Mouse (Mus musculus) MEL (cell line): Measurements from ENCODE around the gene Aldh5a1.

ENCODE experiments used
- CTCF ChIP-seq, 3 experiments: IDR thresholded peaks in 2 of 3; conservative IDR thresholded peaks in 1 of 3; 2 replicates each; pipeline ENCODE4 v1.5.1; 2011 to 2012; ENCODE audit warnings: low read length in 3 of 3, low read depth in 2 of 3, mild to moderate bottlenecking in 2 of 3, improper control_type of control experiment in 1 of 3, inconsistent platforms in 1 of 3, mixed read lengths in 1 of 3, moderate library complexity in 1 of 3; ENCODE audit not compliant: control insufficient read depth in 1 of 3, insufficient read depth in 1 of 3, poor library complexity in 1 of 3, severe bottlenecking in 1 of 3
- JUND ChIP-seq: IDR thresholded peaks from 2 replicates; pipeline ENCODE4 v1.6.1; 2011; ENCODE audit warnings: low read depth, mild to moderate bottlenecking, improper control_type of control experiment, low read length
- NRF1 ChIP-seq: IDR thresholded peaks from 2 replicates; pipeline ENCODE4 v1.6.1; 2014; ENCODE audit warnings: low read depth, mild to moderate bottlenecking, inconsistent platforms, low read length, improper control_type of control experiment, moderate library complexity; ENCODE audit not compliant: poor library complexity, insufficient read depth, severe bottlenecking
- POLR2A ChIP-seq, 2 experiments: IDR thresholded peaks; 2 replicates each; pipeline ENCODE4 v1.6.1; 2011 to 2012; ENCODE audit warnings: low read length in 2 of 2, mild to moderate bottlenecking in 2 of 2, control low read depth in 1 of 2, improper control_type of control experiment in 1 of 2, low read depth in 1 of 2, moderate library complexity in 1 of 2; ENCODE audit not compliant: control insufficient read depth in 1 of 2, insufficient read depth in 1 of 2, poor library complexity in 1 of 2
- ZKSCAN1 ChIP-seq: IDR thresholded peaks from 2 replicates; pipeline ENCODE4 v1.6.1; 2012; ENCODE audit warnings: low read depth, mild to moderate bottlenecking, inconsistent platforms, low read length, improper control_type of control experiment, moderate library complexity

- no peak for TF ChIP-seq POLR2A (IDR thresholded peaks at IDR 0.05; ENCODE audit: control insufficient read depth in 1 of 2, insufficient read depth in 1 of 2, low read depth in 1 of 2, low read length in 2 of 2, poor library complexity in 1 of 2)
- TF ChIP-seq CTCF (IDR thresholded peaks at IDR 0.05 in 2 of 3, conservative IDR thresholded peaks at IDR 0.05 in 1 of 3; ENCODE audit: control insufficient read depth in 1 of 3, insufficient read depth in 1 of 3, low read depth in 2 of 3, low read length in 3 of 3, poor library complexity in 1 of 3, severe bottlenecking in 1 of 3): no peak
- TF ChIP-seq ZKSCAN1: no peak
- no peak for TF ChIP-seq JUND
- TF ChIP-seq NRF1: no peak
Observed at GRCm38 (mm10) chr13:24914915-24915314, 22.5 kb downstream of the Aldh5a1 start.
